Mouse (Mus musculus) megakaryocyte, embryonic 14.5 days (primary cell): ENCODE data around the gene Prmt1.

Experiments used
- FLI1 ChIP-seq: IDR thresholded peaks from 2 replicates; pipeline ENCODE4 v1.6.1; 2012; ENCODE audit warnings: low read length, inconsistent platforms, mixed read lengths
- GATA1 ChIP-seq: IDR thresholded peaks from 3 replicates; pipeline ENCODE4 v1.6.1; 2012; ENCODE audit warnings: mixed read lengths, low read length, inconsistent platforms, borderline replicate concordance

- TF ChIP-seq GATA1 (no peak), FLI1 (no peak)
Observed at GRCm38 (mm10) chr7:45020225-45020624, 33.9 kb upstream of the Prmt1 start.
